Mouse (Mus musculus) embryonic facial prominence, embryonic 10.5 days (tissue): Measurements from ENCODE around the gene Ppp2r2c. TPM values are rescaled to one million over a fixed set of nuclear protein-coding genes. Genes with fewer than 3 reads are reported as not detected.
A peak's percentile ranks its signal among the peaks of the same experiment; 100 is the strongest.

Experiments
- DNase-seq: peaks from one replicate; pipeline ENCODE4 v3.0.0-alpha.2; 2017; ENCODE audit warnings: low spot score
- H3K27ac ChIP-seq: fragments of 300-500 bp; sonication (generic); replicated peaks from 2 replicates; pipeline ENCODE4 v1.5.1; 2016; ENCODE audit warnings: mild to moderate bottlenecking
- H3K27me3 ChIP-seq: fragments of 300-500 bp; sonication (generic); replicated peaks from 2 replicates; pipeline ENCODE4 v1.6.1; 2016; ENCODE audit warnings: low read depth, mild to moderate bottlenecking; ENCODE audit not compliant: poor library complexity, severe bottlenecking
- H3K36me3 ChIP-seq: fragments of 300-500 bp; sonication (generic); replicated peaks from 2 replicates; pipeline ENCODE4 v1.6.1; 2016; ENCODE audit warnings: mild to moderate bottlenecking, moderate library complexity
- H3K4me1 ChIP-seq: fragments of 300-500 bp; sonication (generic); 2 replicates; pipeline ENCODE4 v1.6.1; 2016
- H3K4me3 ChIP-seq: fragments of 300-500 bp; sonication (generic); 2 replicates; pipeline ENCODE4 v1.5.1; 2016; ENCODE audit warnings: mild to moderate bottlenecking, moderate library complexity
- H3K9me3 ChIP-seq: fragments of 300-500 bp; sonication (generic); 2 replicates; pipeline ENCODE4 v1.6.1; 2016; ENCODE audit warnings: mild to moderate bottlenecking
- WGBS: fragments of 180-500 bp; shearing (Covaris S2); methylation state at CpG from one replicate; pipeline ENCODE4 v1.1.7; 2016; 5-methylcytosine and 5-hydroxymethylcytosine counted together
- polyA plus RNA-seq: library from polyadenylated mRNA; unstranded; fragments of >200 nt; fragmentation: Nextera tagmentation; extraction: Ambion mirVana; gene quantifications from 2 replicates; pipeline ENCODE4 v1.2.1, GENCODE M21; 2016

The Ppp2r2c gene
- polyA plus RNA-seq, 1 experiment from 2014 or later, result 1.2 TPM

DNA sequence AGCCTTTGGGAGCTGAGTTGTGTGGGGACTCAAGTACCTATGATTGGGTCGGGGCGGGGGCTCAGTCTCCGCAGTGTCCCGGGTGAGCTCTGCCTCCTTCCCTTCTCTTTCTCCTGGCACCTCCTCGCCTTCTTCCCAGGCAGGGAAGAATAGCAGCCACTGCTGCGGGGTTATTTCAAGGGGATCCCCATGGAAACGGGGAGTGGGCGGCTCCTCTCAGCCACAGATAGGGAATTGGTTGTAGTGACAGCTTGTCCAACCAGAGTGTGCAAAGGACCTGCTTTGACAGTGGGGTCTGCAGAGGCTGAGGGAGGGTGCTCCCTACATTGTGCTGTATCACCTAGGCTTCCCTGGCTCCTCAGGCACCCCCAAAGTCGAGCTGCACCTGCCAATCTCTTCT, 22.5 kb downstream of the Ppp2r2c start:
- H3K4me1 ChIP-seq, result peaks cover 18% of the 10 kb centered on the region
- no peak overlapping the region for H3K27ac ChIP-seq
- no peaks in the 10 kb centered on the region for H3K9me3 ChIP-seq
- H3K27me3 ChIP-seq, result peaks cover 13% of the 10 kb centered on the region; the same call in 1 of the 2 replicates
- WGBS, result 45% methylated on average over 9 of the region's 9 CpGs
- no peaks in the 10 kb centered on the region for H3K36me3 ChIP-seq
- H3K4me3 ChIP-seq, result no peak overlapping the region
- peak; percentile 20 for DNase-seq

- Histone ChIP-seq H3K4me1 (peaks cover 15% of the 10 kb centered on the region), H3K27me3 (peaks cover 3% of the 10 kb centered on the region; the same call in 1 of the 2 replicates), H3K9me3 (no peaks in the 10 kb centered on the region), H3K4me3 (no peak overlapping the region), H3K36me3 (no peaks in the 10 kb centered on the region), H3K27ac (no peak overlapping the region)
- 71% methylated on average over 4 of the region's 4 CpGs for WGBS
- no peak for DNase-seq
Observed at GRCm38 (mm10) chr5:36891793-36892470, 23.6 kb downstream of the Ppp2r2c start.

GRCm38 (mm10) chr5:36893263-36893662, 24.9 kb downstream of the Ppp2r2c start:
- H3K4me1 ChIP-seq, result peaks cover 7% of the 10 kb centered on the region
- 79% methylated on average over 9 of the region's 9 CpGs for whole genome bisulfite sequencing
- no peak overlapping the region for H3K27ac ChIP-seq

GRCm38 (mm10) chr5:36894070-36894469, 25.8 kb downstream of the Ppp2r2c start:
- Histone ChIP-seq H3K4me3 (no peak overlapping the region), H3K27me3 (no peaks in the 10 kb centered on the region; the same call in 1 of the 2 replicates), H3K4me1 (peaks cover 7% of the 10 kb centered on the region), H3K27ac (no peak overlapping the region), H3K9me3 (no peaks in the 10 kb centered on the region), H3K36me3 (no peaks in the 10 kb centered on the region)
- no peak for DNase-seq
- WGBS, result 75% methylated on average over 10 of the region's 10 CpGs

More at GRCm38 (mm10) chr5:36893263-36893662, 24.9 kb downstream of the Ppp2r2c start:
- no peak for DNase-seq
- Histone ChIP-seq H3K27me3 (no peaks in the 10 kb centered on the region; the same call in 1 of the 2 replicates), H3K9me3 (no peaks in the 10 kb centered on the region), H3K4me3 (no peak overlapping the region), H3K36me3 (no peaks in the 10 kb centered on the region)

GRCm38 (mm10) chr5:36894604-36895368, 26.5 kb downstream of the Ppp2r2c start:
- no peak for DNase-seq
- Histone ChIP-seq H3K27me3 (no peaks in the 10 kb centered on the region; the same call in 1 of the 2 replicates), H3K4me1 (peaks cover 7% of the 10 kb centered on the region), H3K9me3 (no peaks in the 10 kb centered on the region), H3K36me3 (no peaks in the 10 kb centered on the region), H3K4me3 (no peak overlapping the region), H3K27ac (no peak overlapping the region)
- WGBS, result 77% methylated on average over 6 of the region's 6 CpGs

- H3K36me3 ChIP-seq, result no peaks in the 10 kb centered on the region
- peak; percentile 41 for DNase-seq
- H3K4me1 ChIP-seq, result peaks cover 5% of the 10 kb centered on the region
- H3K4me3 ChIP-seq, result no peak overlapping the region
- 81% methylated on average over 10 of the region's 10 CpGs for WGBS
- no peaks in the 10 kb centered on the region for H3K9me3 ChIP-seq
- H3K27ac ChIP-seq, result no peak overlapping the region
- H3K27me3 ChIP-seq, result no peaks in the 10 kb centered on the region; the same call in 1 of the 2 replicates
Observed at GRCm38 (mm10) chr5:36895621-36896573, 27.6 kb downstream of the Ppp2r2c start.

GRCm38 (mm10) chr5:36897999-36898398, 29.7 kb downstream of the Ppp2r2c start:
- no peaks in the 10 kb centered on the region for H3K27me3 ChIP-seq
- H3K4me3 ChIP-seq, result no peak overlapping the region
- no peaks in the 10 kb centered on the region for H3K36me3 ChIP-seq
- no peak for DNase-seq
- 89% methylated on average over 8 of the region's 8 CpGs for WGBS
- no peak overlapping the region for H3K27ac ChIP-seq
- H3K9me3 ChIP-seq, result no peaks in the 10 kb centered on the region
- H3K4me1 ChIP-seq, result 0 out of 2 replicates have a peak, but pooled peaks cover 3% of the 10 kb centered on the region

GRCm38 (mm10) chr5:36898415-36899109, 30.2 kb downstream of the Ppp2r2c start:
- H3K9me3 ChIP-seq, result no peaks in the 10 kb centered on the region
- 0 out of 2 replicates have a peak, but pooled peaks cover 3% of the 10 kb centered on the region for H3K4me1 ChIP-seq
- H3K4me3 ChIP-seq, result no peak overlapping the region
- H3K36me3 ChIP-seq, result no peaks in the 10 kb centered on the region
- no peak for DNase-seq
- H3K27ac ChIP-seq, result no peak overlapping the region
- WGBS, result 81% methylated on average over 11 of the region's 11 CpGs
- H3K27me3 ChIP-seq, result no peaks in the 10 kb centered on the region

GRCm38 (mm10) chr5:36899392-36899791, 31.1 kb downstream of the Ppp2r2c start:
- no peak overlapping the region for H3K27ac ChIP-seq
- no peaks in the 10 kb centered on the region for H3K9me3 ChIP-seq
- 0 out of 2 replicates have a peak, but pooled peaks cover 3% of the 10 kb centered on the region for H3K4me1 ChIP-seq
- 85% methylated on average over 5 of the region's 5 CpGs for WGBS
- H3K4me3 ChIP-seq, result no peak overlapping the region
- no peak for DNase-seq
- no peaks in the 10 kb centered on the region for H3K36me3 ChIP-seq
- H3K27me3 ChIP-seq, result no peaks in the 10 kb centered on the region

GRCm38 (mm10) chr5:36900189-36900619, 31.9 kb downstream of the Ppp2r2c start:
- H3K4me1 ChIP-seq, result peaks cover 6% of the 10 kb centered on the region; the same call in 1 of the 2 replicates
- H3K27me3 ChIP-seq, result no peaks in the 10 kb centered on the region
- no peak overlapping the region for H3K4me3 ChIP-seq
- no peak overlapping the region for H3K27ac ChIP-seq
- no peaks in the 10 kb centered on the region for H3K36me3 ChIP-seq
- no peak for DNase-seq
- WGBS, result 67% methylated on average over 6 of the region's 6 CpGs
- no peaks in the 10 kb centered on the region for H3K9me3 ChIP-seq

GRCm38 (mm10) chr5:36902807-36903206, 34.5 kb downstream of the Ppp2r2c start:
- no peak overlapping the region for H3K27ac ChIP-seq
- 86% methylated on average over 2 of the region's 2 CpGs for WGBS
- H3K4me1 ChIP-seq, result peaks cover 10% of the 10 kb centered on the region; the same call in 1 of the 2 replicates
- H3K9me3 ChIP-seq, result no peaks in the 10 kb centered on the region
- H3K36me3 ChIP-seq, result no peaks in the 10 kb centered on the region
- no peak for DNase-seq
- H3K27me3 ChIP-seq, result no peaks in the 10 kb centered on the region
- H3K4me3 ChIP-seq, result no peak overlapping the region
